Mouse (Mus musculus): ENCODE data around the gene Rasgrf1. TPM values are rescaled to one million over a fixed set of nuclear protein-coding genes. Genes with fewer than 3 reads are reported as not detected.

Gene Rasgrf1
- 22.8 and 25.7 TPM in 2 replicates for polyA plus RNA-seq (2012; rRNA removed)

- DNase-seq (ENCODE audit: low read depth): no peak
Observed at GRCm38 (mm10) chr9:89909131-89910010, at the start of gene Rasgrf1. Rasgrf1 (plus strand) TSS chr9:89909908.

GRCm38 (mm10) chr9:89860145-89860544 lies 49.6 kb upstream of the Rasgrf1 start:
- DNase-seq (ENCODE audit: low read depth): no peak

- no peak for DNase-seq (ENCODE audit: low read depth)
Observed at GRCm38 (mm10) chr9:89860584-89860983, 49.1 kb upstream of the Rasgrf1 start.

- no peak for DNase-seq (ENCODE audit: low read depth)
Observed at GRCm38 (mm10) chr9:89867141-89867540, 42.6 kb upstream of the Rasgrf1 start.

GRCm38 (mm10) chr9:89868093-89868729 lies 41.5 kb upstream of the Rasgrf1 start:
- DNase-seq (ENCODE audit: low read depth): no peak

GRCm38 (mm10) chr9:89869594-89869993 lies 40.1 kb upstream of the Rasgrf1 start:
- no peak for DNase-seq (ENCODE audit: low read depth)

- DNase-seq (ENCODE audit: low read depth): no peak
Observed at GRCm38 (mm10) chr9:89870531-89871150, 39.1 kb upstream of the Rasgrf1 start.

- DNase-seq (ENCODE audit: low read depth): no peak
Observed at GRCm38 (mm10) chr9:89872137-89872536, 37.6 kb upstream of the Rasgrf1 start.

GRCm38 (mm10) chr9:89874434-89874833 lies 35.3 kb upstream of the Rasgrf1 start:
- no peak for DNase-seq (ENCODE audit: low read depth)

GRCm38 (mm10) chr9:89875551-89875950 lies 34.2 kb upstream of the Rasgrf1 start:
- no peak for DNase-seq (ENCODE audit: low read depth)

- no peak for DNase-seq (ENCODE audit: low read depth)
Observed at GRCm38 (mm10) chr9:89878471-89879020, 31.2 kb upstream of the Rasgrf1 start.

GRCm38 (mm10) chr9:89879574-89879973 lies 30.1 kb upstream of the Rasgrf1 start:
- DNase-seq (ENCODE audit: low read depth): no peak

GRCm38 (mm10) chr9:89881552-89881951 lies 28.2 kb upstream of the Rasgrf1 start:
- DNase-seq (ENCODE audit: low read depth): no peak

GRCm38 (mm10) chr9:89882583-89882982 lies 27.1 kb upstream of the Rasgrf1 start:
- no peak for DNase-seq (ENCODE audit: low read depth)

GRCm38 (mm10) chr9:89885701-89886218 lies 23.9 kb upstream of the Rasgrf1 start:
- no peak for DNase-seq (ENCODE audit: low read depth)

- no peak for DNase-seq (ENCODE audit: low read depth)
Observed at GRCm38 (mm10) chr9:89891534-89892293, 18.0 kb upstream of the Rasgrf1 start.

GRCm38 (mm10) chr9:89892540-89893188 lies 17.0 kb upstream of the Rasgrf1 start:
- no peak for DNase-seq (ENCODE audit: low read depth)

GRCm38 (mm10) chr9:89900111-89900824 lies 9.4 kb upstream of the Rasgrf1 start:
- no peak for DNase-seq (ENCODE audit: low read depth)

- DNase-seq (ENCODE audit: low read depth): no peak
Observed at GRCm38 (mm10) chr9:89901184-89901583, 8.5 kb upstream of the Rasgrf1 start.

GRCm38 (mm10) chr9:89902813-89903212 lies 6.9 kb upstream of the Rasgrf1 start:
- DNase-seq (ENCODE audit: low read depth): no peak

Data from gonadal fat pad, adult 2 months (tissue).